34 mouse cellular contexts compared by ENCODE assay signal in genomic region chr7:134181056-134181455, GRCm38 (mm10). TPM values are rescaled to one million over a fixed set of nuclear protein-coding genes. Genes with fewer than 3 reads are reported as not detected.
A peak's percentile ranks its signal among the peaks of the same experiment; 100 is the strongest.
DNase-seq lines count a peak whose midpoint lies in the region; ATAC-seq and TF ChIP-seq lines count a peak whose summit lies in the region.
"Had no signal": no experiment of that assay in that cellular context is flagged by ENCODE, and none has a peak within 500 bp of the region (broad histone marks: within the 10 kb centered on the region; RNA-seq: fewer than 3 reads in every experiment).

No protein-coding gene starts in this region.

- no peak for TF ChIP-seq POLR2A in brain, embryonic 14.5 days (IDR thresholded peaks at IDR 0.05; ENCODE audit: borderline replicate concordance, extremely low read depth, insufficient read depth, insufficient read length, poor library complexity, severe bottlenecking)

- no peak for TF ChIP-seq CTCF in brain, embryonic 14.5 days (IDR thresholded peaks at IDR 0.05; ENCODE audit: borderline replicate concordance, extremely low read depth, insufficient read depth, insufficient read length)

- no peak overlapping the region for H3K9ac ChIP-seq in hindbrain, embryonic 13.5 days
- H3K9ac ChIP-seq in hindbrain, embryonic 12.5 days: no peak overlapping the region
- H3K9ac ChIP-seq in midbrain, embryonic 14.5 days (replicated peaks; ENCODE audit: low read length): no peak overlapping the region
- H3K9ac ChIP-seq in midbrain, embryonic 15.5 days: no peak overlapping the region
- H3K9ac ChIP-seq: forebrain, embryonic 15.5 days; heart, embryonic 15.5 days; hindbrain, embryonic 14.5 days; limb, embryonic 15.5 days; liver, embryonic 13.5 days; midbrain, embryonic 13.5 days; neural tube, embryonic 12.5 days; stomach, embryonic 15.5 days had no signal

- H3K4me1 ChIP-seq in hindbrain, embryonic 13.5 days (replicated peaks): peaks cover 6% of the 10 kb centered on the region
- no peaks in the 10 kb centered on the region for H3K4me1 ChIP-seq in hindbrain, embryonic 12.5 days
- H3K4me1 ChIP-seq in midbrain, embryonic 14.5 days (ENCODE audit: control insufficient read depth, insufficient read depth, low read length): no peaks in the 10 kb centered on the region
- H3K4me1 ChIP-seq in midbrain, embryonic 15.5 days: no peaks in the 10 kb centered on the region
- no peaks in the 10 kb centered on the region for H3K4me1 ChIP-seq in limb, embryonic 10.5 days
- H3K4me1 ChIP-seq: forebrain, embryonic 15.5 days; heart, embryonic 10.5 days; heart, embryonic 15.5 days; limb, embryonic 15.5 days; liver, embryonic 13.5 days; megakaryocyte, embryonic 14.5 days; neural tube, embryonic 12.5 days; stomach, embryonic 15.5 days had no signal

- no peak overlapping the region for H3K4me3 ChIP-seq in hindbrain, embryonic 13.5 days
- H3K4me3 ChIP-seq in hindbrain, embryonic 12.5 days: no peak overlapping the region
- no peak overlapping the region for H3K4me3 ChIP-seq in midbrain, embryonic 14.5 days (replicated peaks; ENCODE audit: low read depth, low read length)
- H3K4me3 ChIP-seq in midbrain, embryonic 15.5 days: no peak overlapping the region
- no peak overlapping the region for H3K4me3 ChIP-seq in limb, embryonic 10.5 days
- H3K4me3 ChIP-seq: forebrain, embryonic 15.5 days; heart, embryonic 10.5 days; heart, embryonic 15.5 days; left cerebral cortex, adult 2 months; limb, embryonic 15.5 days; liver, embryonic 13.5 days; megakaryocyte, embryonic 14.5 days; midbrain, embryonic 13.5 days; neural tube, embryonic 12.5 days; stomach, embryonic 15.5 days had no signal

- no peaks in the 10 kb centered on the region for H3K9me3 ChIP-seq in hindbrain, embryonic 13.5 days
- no peaks in the 10 kb centered on the region; the same call in 1 of the 2 replicates for H3K9me3 ChIP-seq in hindbrain, embryonic 12.5 days (replicated peaks)
- H3K9me3 ChIP-seq in midbrain, embryonic 14.5 days (ENCODE audit: control insufficient read depth, low read length): no peaks in the 10 kb centered on the region
- H3K9me3 ChIP-seq in midbrain, embryonic 15.5 days: no peaks in the 10 kb centered on the region
- H3K9me3 ChIP-seq in limb, embryonic 10.5 days (replicated peaks): no peaks in the 10 kb centered on the region
- H3K9me3 ChIP-seq: forebrain, embryonic 15.5 days; heart, embryonic 10.5 days; heart, embryonic 15.5 days; limb, embryonic 15.5 days; liver, embryonic 13.5 days; midbrain, embryonic 13.5 days; neural tube, embryonic 12.5 days; stomach, embryonic 15.5 days had no signal

- DNase-seq in midbrain, embryonic 14.5 days: peak; percentile 65
- peak; percentile 48 for DNase-seq in Muller cell, postnatal 12 days (ENCODE audit: inconsistent ontology term)
- DNase-seq in brain, embryonic 14.5 days (ENCODE audit: low read depth): peak; percentile 68
- DNase-seq in adrenal gland, postnatal 36 days: no peak
- no peak for DNase-seq in limb, embryonic 10.5 days (ENCODE audit: low spot score)
- DNase-seq: adrenal gland, postnatal 14 days; B cell, adult 2 months; cerebellum, adult 9-10 months; gastrocnemius, postnatal 25 days; heart, adult 11 months; kidney, adult 2 months; kidney, postnatal 10 days; layer of hippocampus, adult 9-11 months; liver, embryonic 13.5 days; lung, adult 18-20 months; lung, postnatal 4 days; right cerebral cortex, postnatal 25 days had no signal

- no peaks in the 10 kb centered on the region for H3K27me3 ChIP-seq in hindbrain, embryonic 13.5 days
- H3K27me3 ChIP-seq in hindbrain, embryonic 12.5 days: no peaks in the 10 kb centered on the region
- no peaks in the 10 kb centered on the region for H3K27me3 ChIP-seq in midbrain, embryonic 14.5 days (ENCODE audit: control insufficient read depth, insufficient read depth, low read length)
- H3K27me3 ChIP-seq in midbrain, embryonic 15.5 days (replicated peaks): no peaks in the 10 kb centered on the region
- no peaks in the 10 kb centered on the region for H3K27me3 ChIP-seq in limb, embryonic 10.5 days (ENCODE audit: low read depth, poor library complexity, severe bottlenecking)
- H3K27me3 ChIP-seq: CH12.LX; forebrain, embryonic 15.5 days; heart, embryonic 15.5 days; limb, embryonic 15.5 days; liver, embryonic 13.5 days; megakaryocyte, embryonic 14.5 days; midbrain, embryonic 13.5 days; neural tube, embryonic 12.5 days; Patski; stomach, embryonic 15.5 days had no signal

- peak overlapping the region; percentile 13; the same call in 1 of the 2 replicates for H3K27ac ChIP-seq in hindbrain, embryonic 13.5 days
- H3K27ac ChIP-seq in hindbrain, embryonic 12.5 days: no peak overlapping the region
- H3K27ac ChIP-seq in midbrain, embryonic 14.5 days (replicated peaks; ENCODE audit: low read depth, low read length): no peak overlapping the region
- no peak overlapping the region for H3K27ac ChIP-seq in midbrain, embryonic 15.5 days
- no peak overlapping the region for H3K27ac ChIP-seq in limb, embryonic 10.5 days
- H3K27ac ChIP-seq: forebrain, embryonic 15.5 days; heart, embryonic 10.5 days; heart, embryonic 15.5 days; hindbrain, embryonic 14.5 days; left cerebral cortex, adult 2 months; limb, embryonic 15.5 days; liver, embryonic 13.5 days; midbrain, embryonic 13.5 days; neural tube, embryonic 12.5 days; stomach, embryonic 15.5 days had no signal

- ATAC-seq in hindbrain, embryonic 13.5 days (ENCODE audit: low FRiP score): no peak
- no peak for ATAC-seq in hindbrain, embryonic 12.5 days (ENCODE audit: low FRiP score)
- no peak for ATAC-seq in midbrain, embryonic 14.5 days (ENCODE audit: low FRiP score, low TSS enrichment)
- ATAC-seq in midbrain, embryonic 15.5 days (replicated peaks): no peak
- ATAC-seq: forebrain, embryonic 15.5 days; inflammation-experienced regulatory T-cells, adult 6 months; lung, postnatal 0 days; midbrain, embryonic 13.5 days; Patski had no signal

- H3K36me3 ChIP-seq in hindbrain, embryonic 13.5 days: no peaks in the 10 kb centered on the region
- no peaks in the 10 kb centered on the region for H3K36me3 ChIP-seq in hindbrain, embryonic 12.5 days
- no peaks in the 10 kb centered on the region for H3K36me3 ChIP-seq in midbrain, embryonic 14.5 days (ENCODE audit: control insufficient read depth, insufficient read depth, low read length)
- no peaks in the 10 kb centered on the region for H3K36me3 ChIP-seq in midbrain, embryonic 15.5 days (replicated peaks)
- no peaks in the 10 kb centered on the region for H3K36me3 ChIP-seq in limb, embryonic 10.5 days
- H3K36me3 ChIP-seq: forebrain, embryonic 15.5 days; heart, embryonic 15.5 days; limb, embryonic 15.5 days; liver, embryonic 13.5 days; midbrain, embryonic 13.5 days; neural tube, embryonic 12.5 days; stomach, embryonic 15.5 days had no signal

- H3K4me2 ChIP-seq in hindbrain, embryonic 13.5 days: no peak overlapping the region
- no peak overlapping the region for H3K4me2 ChIP-seq in hindbrain, embryonic 12.5 days (replicated peaks)
- no peak overlapping the region for H3K4me2 ChIP-seq in midbrain, embryonic 14.5 days (ENCODE audit: low read length)
- no peak overlapping the region for H3K4me2 ChIP-seq in midbrain, embryonic 15.5 days
- H3K4me2 ChIP-seq: forebrain, embryonic 15.5 days; heart, embryonic 15.5 days; hindbrain, embryonic 14.5 days; limb, embryonic 15.5 days; liver, embryonic 13.5 days; midbrain, embryonic 13.5 days; neural tube, embryonic 12.5 days; stomach, embryonic 15.5 days had no signal

- WGBS in hindbrain, embryonic 13.5 days: 56% methylated on average over 1 of the region's 1 CpGs
- WGBS in hindbrain, embryonic 12.5 days: 77% methylated on average over 1 of the region's 1 CpGs
- 55% methylated on average over 1 of the region's 1 CpGs for WGBS in midbrain, embryonic 14.5 days
- 76% methylated on average over 1 of the region's 1 CpGs for WGBS in midbrain, embryonic 15.5 days
- 91% methylated on average over 1 of the region's 1 CpGs for WGBS in limb, embryonic 10.5 days

RNA-seq across cellular contexts. Expression of gene Adam12, which starts 50.9 kb away (rescaled TPM):
- 2.6 and 3.1 TPM in 2 replicates for polyA plus RNA-seq in hindbrain, embryonic 13.5 days (2015; fragmentation: Nextera tagmentation; extraction: Ambion mirVana)
- polyA plus RNA-seq in hindbrain, embryonic 12.5 days (2016; fragmentation: Nextera tagmentation; extraction: Ambion mirVana): 3.5 and 6.6 TPM in 2 replicates
- polyA plus RNA-seq in midbrain, embryonic 14.5 days (2014; fragmentation: Nextera tagmentation; extraction: Ambion mirVana): 0.76 and 3.4 TPM in 2 replicates
- 2.8 and 5.4 TPM in 2 replicates for polyA plus RNA-seq in midbrain, embryonic 15.5 days (2015; fragmentation: Nextera tagmentation; extraction: Ambion mirVana)
- polyA plus RNA-seq in brain, embryonic 14.5 days (2012; rRNA removed): 3.5 and 6.3 TPM in 2 replicates
- total RNA-seq in adrenal gland, postnatal 36 days (2021): 10 to 100 TPM in 1 of 2 experiments, 1 to 10 TPM in 1; 8.1 to 10.6 TPM
- 3.1 and 3.4 TPM in 2 replicates for polyA plus RNA-seq in limb, embryonic 10.5 days (2016; fragmentation: Nextera tagmentation; extraction: Ambion mirVana)
- total RNA-seq: CH12.LX had no signal

Comparison
In these comparisons a context has a peak if more than half of its experiments do, and no peak if none do; other contexts are left out.
1. DNase-seq: peak in midbrain, embryonic 14.5 days (single experiment), Muller cell, postnatal 12 days (single experiment) and brain, embryonic 14.5 days (single experiment); none in adrenal gland, postnatal 36 days (0 of 2) and limb, embryonic 10.5 days (single experiment).